Mouse (Mus musculus): ENCODE measurements around the gene Siglech.
"Not testable (repeated sequence)": the region's sequence is repeated elsewhere in the genome, so short reads cannot be mapped to it uniquely, and the experiment has no call there.

The Siglech gene

GRCm38 (mm10) chr7:55767926-55768325, at the start of gene Siglech:
Siglech (plus strand) TSS chr7:55768178.
- in situ Hi-C loops (cut with MboI, MseI) = no loop called here

- in situ Hi-C loops (cut with MboI, MseI) = no loop called here
Measured at GRCm38 (mm10) chr7:55722673-55723072, 45.3 kb upstream of the Siglech start.

- in situ Hi-C loops (cut with MboI, MseI) = no loop called here
Measured at GRCm38 (mm10) chr7:55728903-55729302, 39.1 kb upstream of the Siglech start.

- in situ Hi-C loops (cut with MboI, MseI) = no loop called here
Measured at GRCm38 (mm10) chr7:55734483-55734882, 33.5 kb upstream of the Siglech start.

GRCm38 (mm10) chr7:55737125-55737912, 30.7 kb upstream of the Siglech start:
- in situ Hi-C loops (cut with MboI, MseI) = no loop called here

GRCm38 (mm10) chr7:55743614-55744267, 24.2 kb upstream of the Siglech start:
- in situ Hi-C loops (cut with MboI, MseI) = no loop called here

- in situ Hi-C loops (cut with MboI, MseI) = no loop called here
Measured at GRCm38 (mm10) chr7:55744566-55745220, 23.3 kb upstream of the Siglech start.

- in situ Hi-C loops (cut with MboI, MseI) = no loop called here
Measured at GRCm38 (mm10) chr7:55750841-55751240, 17.1 kb upstream of the Siglech start.

GRCm38 (mm10) chr7:55759346-55759745, 8.6 kb upstream of the Siglech start:
- in situ Hi-C loops (cut with MboI, MseI) = no loop called here

GRCm38 (mm10) chr7:55780011-55780410, 12.0 kb downstream of the Siglech start:
- in situ Hi-C loops (cut with MboI, MseI) = no loop called here

- in situ Hi-C loops (cut with MboI, MseI) = no loop called here
Measured at GRCm38 (mm10) chr7:55782493-55782892, 14.5 kb downstream of the Siglech start.

GRCm38 (mm10) chr7:55784580-55784979, 16.6 kb downstream of the Siglech start:
- in situ Hi-C loops (cut with MboI, MseI) = no loop called here

- in situ Hi-C loops (cut with MboI, MseI) = not testable (repeated sequence)
Measured at GRCm38 (mm10) chr7:55790586-55790985, 22.6 kb downstream of the Siglech start.

- in situ Hi-C loops (cut with MboI, MseI) = no loop called here
Measured at GRCm38 (mm10) chr7:55792280-55792679, 24.3 kb downstream of the Siglech start.

GRCm38 (mm10) chr7:55793236-55793951, 25.4 kb downstream of the Siglech start:
- in situ Hi-C loops (cut with MboI, MseI) = no loop called here

- in situ Hi-C loops (cut with MboI, MseI) = no loop called here
Measured at GRCm38 (mm10) chr7:55793952-55794603, 26.1 kb downstream of the Siglech start, which contains the start of gene Tubgcp5. Tubgcp5 (plus strand) TSS chr7:55794154.

GRCm38 (mm10) chr7:55799981-55800380, 32.0 kb downstream of the Siglech start:
- in situ Hi-C loops (cut with MboI, MseI) = loop anchor here (10.0 kb wide), 1 partner anchor 165 kb away; the partner anchor contains the start of gene Nipa2

GRCm38 (mm10) chr7:55809967-55810366, 42.0 kb downstream of the Siglech start:
- in situ Hi-C loops (cut with MboI, MseI) = loop anchor here (10.0 kb wide), 1 partner anchor 155 kb away; the partner anchor contains the start of gene Nipa2

- in situ Hi-C loops (cut with MboI, MseI) = no loop called here
Measured at GRCm38 (mm10) chr7:55824468-55824867, 56.5 kb downstream of the Siglech start.

GRCm38 (mm10) chr7:55827551-55827950, 59.6 kb downstream of the Siglech start:
- in situ Hi-C loops (cut with MboI, MseI) = no loop called here
